Mouse (Mus musculus) CH12.LX (cell line): ENCODE results near the gene Dnase1l3. TPM values are rescaled to one million over a fixed set of nuclear protein-coding genes. Genes with fewer than 3 reads are reported as not detected.

ENCODE experiments used
- DNase-seq: peaks from one replicate; pipeline ENCODE4 v3.0.0-alpha.2; 2013; ENCODE audit errors: extremely low read depth
- H3K27ac ChIP-seq: 2 replicates; pipeline ENCODE4 v1.5.1; 2012; ENCODE audit warnings: low read depth, mild to moderate bottlenecking, control low read depth, moderate library complexity; ENCODE audit not compliant: insufficient read depth
- H3K27me3 ChIP-seq: replicated peaks from 2 replicates; pipeline ENCODE3; 2012; ENCODE audit warnings: inconsistent platforms
- H3K36me3 ChIP-seq, 2 experiments: replicated peaks in 1 of 2; 2 replicates each; pipeline versions ENCODE3 to v1.6.1; 2012; ENCODE audit warnings: inconsistent platforms in 1 of 2, low read length in 1 of 2, mild to moderate bottlenecking in 1 of 2, mixed read lengths in 1 of 2, moderate library complexity in 1 of 2; ENCODE audit not compliant: control insufficient read depth in 1 of 2, insufficient read depth in 1 of 2
- H3K4me1 ChIP-seq, 2 experiments: 2 replicates each; pipeline ENCODE4 v1.6.1; 2012; ENCODE audit warnings: inconsistent platforms in 1 of 2, moderate library complexity in 1 of 2; ENCODE audit not compliant: insufficient read depth in 2 of 2, control insufficient read depth in 1 of 2
- H3K4me2 ChIP-seq: 2 replicates; pipeline ENCODE4 v1.6.1; 2012; ENCODE audit warnings: low read depth, mild to moderate bottlenecking, control low read depth; ENCODE audit not compliant: poor library complexity, insufficient read depth, severe bottlenecking
- H3K4me3 ChIP-seq, 3 experiments: fragments of 150-350 bp in 1 of 3; sonication (generic) in 1 of 3; replicated peaks in 1 of 3; 2 replicates each; pipeline versions ENCODE3 to v1.5.1; 2011 to 2012; ENCODE audit warnings: low read depth in 2 of 3, low read length in 2 of 3, mild to moderate bottlenecking in 2 of 3, moderate library complexity in 2 of 3, control low read depth in 1 of 3, improper control_type of control experiment in 1 of 3, inconsistent platforms in 1 of 3, mixed read lengths in 1 of 3; ENCODE audit not compliant: poor library complexity in 1 of 3
- H3K79me2 ChIP-seq: replicated peaks from 2 replicates; pipeline ENCODE4 v1.6.1; 2012; ENCODE audit warnings: mild to moderate bottlenecking, moderate library complexity; ENCODE audit not compliant: control insufficient read depth, poor library complexity, insufficient read depth, severe bottlenecking; ENCODE audit errors: extremely low read depth
- H3K9ac ChIP-seq: 2 replicates; pipeline ENCODE4 v1.6.1; 2012; ENCODE audit warnings: low read depth, mild to moderate bottlenecking, control low read depth, moderate library complexity; ENCODE audit not compliant: insufficient read depth
- H3K9me3 ChIP-seq: replicated peaks from 2 replicates; pipeline ENCODE3; 2012; ENCODE audit warnings: low read length, inconsistent platforms, mixed read lengths
- BHLHE40 ChIP-seq: IDR thresholded peaks from 2 replicates; pipeline ENCODE4 v1.6.1; 2011; ENCODE audit warnings: mild to moderate bottlenecking, low read depth, low read length, improper control_type of control experiment
- CHD1 ChIP-seq: IDR thresholded peaks from 2 replicates; pipeline ENCODE4 v1.6.1; 2012; ENCODE audit warnings: low read depth, low read length, improper control_type of control experiment, inconsistent platforms
- CTCF ChIP-seq, 2 experiments: IDR thresholded peaks in 1 of 2; conservative IDR thresholded peaks in 1 of 2; 2 replicates each; pipeline ENCODE4 v1.5.1; 2011 to 2012; ENCODE audit warnings: low read depth in 2 of 2, low read length in 2 of 2, improper control_type of control experiment in 1 of 2, inconsistent platforms in 1 of 2, mild to moderate bottlenecking in 1 of 2, moderate library complexity in 1 of 2
- EP300 ChIP-seq: IDR thresholded peaks from 2 replicates; pipeline ENCODE4 v1.6.1; 2011; ENCODE audit warnings: low read length, improper control_type of control experiment
- GABPA ChIP-seq: IDR thresholded peaks from 2 replicates; pipeline ENCODE4 v1.6.1; 2012; ENCODE audit warnings: low read depth, low read length, improper control_type of control experiment, inconsistent platforms; ENCODE audit not compliant: insufficient replicate concordance
- JUND ChIP-seq: conservative IDR thresholded peaks from 2 replicates; pipeline ENCODE4 v1.6.1; 2011; ENCODE audit warnings: low read depth, low read length, improper control_type of control experiment
- MXI1 ChIP-seq: IDR thresholded peaks from 2 replicates; pipeline ENCODE4 v1.6.1; 2011; ENCODE audit warnings: mild to moderate bottlenecking, low read depth, low read length, improper control_type of control experiment
- MYC ChIP-seq: IDR thresholded peaks from 2 replicates; pipeline ENCODE4 v1.6.1; 2011; ENCODE audit warnings: low read depth, mild to moderate bottlenecking, improper control_type of control experiment, low read length
- NELFE ChIP-seq: IDR thresholded peaks from 2 replicates; pipeline ENCODE4 v1.6.1; 2011; ENCODE audit warnings: low read depth, low read length, improper control_type of control experiment
- NRF1 ChIP-seq: IDR thresholded peaks from 2 replicates; pipeline ENCODE4 v1.6.1; 2014; ENCODE audit warnings: low read depth, mild to moderate bottlenecking, inconsistent platforms, low read length, improper control_type of control experiment, moderate library complexity
- POLR2AphosphoS2 ChIP-seq: IDR thresholded peaks from 2 replicates; pipeline ENCODE4 v1.6.1; 2011; ENCODE audit warnings: low read depth, low read length, improper control_type of control experiment
- RAD21 ChIP-seq: IDR thresholded peaks from 2 replicates; pipeline ENCODE4 v1.6.1; 2011; ENCODE audit warnings: low read depth, mild to moderate bottlenecking, low read length, improper control_type of control experiment, moderate library complexity
- SMC3 ChIP-seq: IDR thresholded peaks from 2 replicates; pipeline ENCODE4 v1.6.1; 2011; ENCODE audit warnings: low read depth, low read length, improper control_type of control experiment
- TBP ChIP-seq: conservative IDR thresholded peaks from 2 replicates; pipeline ENCODE4 v1.6.1; 2011; ENCODE audit warnings: low read depth, low read length, improper control_type of control experiment
- TCF12 ChIP-seq: IDR thresholded peaks from 2 replicates; pipeline ENCODE4 v1.6.1; 2014; ENCODE audit warnings: low read depth, mild to moderate bottlenecking, inconsistent platforms, low read length, improper control_type of control experiment
- USF1 ChIP-seq: IDR thresholded peaks from 2 replicates; pipeline ENCODE4 v1.6.1; 2014; ENCODE audit warnings: low read depth, mild to moderate bottlenecking, inconsistent platforms, low read length, improper control_type of control experiment
- ZKSCAN1 ChIP-seq: IDR thresholded peaks from 2 replicates; pipeline ENCODE4 v1.6.1; 2012; ENCODE audit warnings: low read depth, inconsistent platforms, low read length, improper control_type of control experiment, borderline replicate concordance
- dilution Hi-C: fragments of 300-500 bp; cut with MboI; formaldehyde crosslinking; loops from 2 replicates; pipeline ENCODE4 v1.14.3; 2020; ENCODE audit warnings: low sequenced_read_pairs; ENCODE audit not compliant: extremely low pct_unique_long_range_greater_than_20kb, extremely low pct_ligation_motif_present
- in situ Hi-C: fragments of 300-500 bp; cut with MboI; formaldehyde crosslinking; loops from 3 replicates; pipeline ENCODE4 v1.14.3; 2019; ENCODE audit warnings: low sequenced_read_pairs, low pct_ligation_motif_present, low pct_unique_long_range_greater_than_20kb, mixed read lengths
- polyA plus RNA-seq: library from polyadenylated mRNA; unstranded; fragments of >175 nt; gene quantifications from 2 replicates; pipeline ENCODE4 v1.2.1, GENCODE M21; 2012; ENCODE audit warnings: low read depth; ENCODE audit not compliant: insufficient read length
- total RNA-seq, 2 experiments: library from RNA; depleted of rRNA; stranded (reverse); fragments of 300-350 nt in 1 of 2; fragments of >200 nt in 1 of 2; gene quantifications; 2 replicates each; pipeline ENCODE4 v1.2.3; 2012 to 2014

Dnase1l3 gene
- total and polyA plus RNA-seq, 3 experiments, result 2.5 to 36.0 (median 2.9) TPM

GRCm38 (mm10) chr14:7986913-7987312, 7.5 kb downstream of the Dnase1l3 start (continued):
- TF ChIP-seq NRF1 (no peak), MYC (no peak), ZKSCAN1 (no peak), CHD1 (no peak), MXI1 (no peak), CTCF (conservative IDR thresholded peaks at IDR 0.05 in 1 of 2, IDR thresholded peaks at IDR 0.05 in 1 of 2; ENCODE audit: low read depth in 2 of 2, low read length in 2 of 2) (no peak), TBP (no peak), USF1 (no peak), GABPA (no peak), BHLHE40 (peak; percentile 38; the same call in 1 of the 2 replicates), SMC3 (no peak), JUND (no peak; the same call in 1 of the 2 replicates), EP300 (peak; percentile 57), TCF12 (no peak), RAD21 (no peak)

- Histone ChIP-seq H3K27me3 (no peaks in the 10 kb centered on the region), H3K79me2 (no peaks in the 10 kb centered on the region), H3K27ac (no peak overlapping the region), H3K4me3 (no peak overlapping the region), H3K9ac (no peak overlapping the region), H3K36me3 (peaks cover 0 to 93% of the 10 kb centered on the region in 2 experiments), H3K9me3 (no peaks in the 10 kb centered on the region), H3K4me2 (no peak overlapping the region), H3K4me1 (peaks cover 7 to 27% of the 10 kb centered on the region in 2 experiments; a peak in 3 of 4 replicates)
- in situ Hi-C loops, result no loop called here
- no peak for DNase-seq
- TF ChIP-seq TBP, result no peak
- dilution Hi-C loops, result no loop called here
These were observed 13.1 kb downstream of the Dnase1l3 start for GRCm38 (mm10) chr14:7981226-7981625.

GRCm38 (mm10) chr14:7978183-7978582, 16.2 kb downstream of the Dnase1l3 start:
- H3K9ac ChIP-seq, result no peak overlapping the region
- no peak overlapping the region for H3K4me3 ChIP-seq
- no peaks in the 10 kb centered on the region for H3K9me3 ChIP-seq
- H3K36me3 ChIP-seq, result peaks cover 0 to 93% of the 10 kb centered on the region in 2 experiments
- no peaks in the 10 kb centered on the region for H3K79me2 ChIP-seq
- no peaks in the 10 kb centered on the region for H3K27me3 ChIP-seq
- in situ Hi-C loops, result no loop called here
- H3K4me2 ChIP-seq, result no peak overlapping the region
- DNase-seq, result no peak
- peaks cover 7 to 27% of the 10 kb centered on the region in 2 experiments; a peak in 3 of 4 replicates for H3K4me1 ChIP-seq
- dilution Hi-C loops, result no loop called here
- no peak for TF ChIP-seq NELFE
- TF ChIP-seq CHD1, result no peak
- TF ChIP-seq CTCF (conservative IDR thresholded peaks at IDR 0.05 in 1 of 2, IDR thresholded peaks at IDR 0.05 in 1 of 2; ENCODE audit: low read depth in 2 of 2, low read length in 2 of 2), result no peak
- TF ChIP-seq USF1, result no peak
- no peak for TF ChIP-seq POLR2AphosphoS2
- no peak for TF ChIP-seq MYC
- TF ChIP-seq, all 38 proteins: peak for 0
- no peak overlapping the region for H3K27ac ChIP-seq
